Mouse (Mus musculus): ENCODE measurements around the gene E4f1.
A peak's percentile ranks its signal among the peaks of the same experiment; 100 is the strongest.
"Not testable (repeated sequence)": the region's sequence is repeated elsewhere in the genome, so short reads cannot be mapped to it uniquely, and the experiment has no call there.

The E4f1 gene

GRCm38 (mm10) chr17:24461580-24461979, 8.5 kb downstream of the E4f1 start:
- DNase-seq (ENCODE audit: low spot score in 2 of 2), result no peak

GRCm38 (mm10) chr17:24455523-24456206, 14.4 kb downstream of the E4f1 start:
- DNase-seq (ENCODE audit: low spot score in 2 of 2), result not testable (repeated sequence)

GRCm38 (mm10) chr17:24454756-24455522, 15.2 kb downstream of the E4f1 start:
- peak; percentile 94 to 98 for DNase-seq (ENCODE audit: low spot score in 2 of 2)

GRCm38 (mm10) chr17:24454218-24454755, 15.8 kb downstream of the E4f1 start:
- DNase-seq (ENCODE audit: low spot score in 2 of 2), result no peak

- no peak for DNase-seq (ENCODE audit: low spot score in 2 of 2)
These were observed 16.7 kb downstream of the E4f1 start for GRCm38 (mm10) chr17:24453372-24453771.

GRCm38 (mm10) chr17:24451220-24451619, 18.9 kb downstream of the E4f1 start:
- no peak for DNase-seq (ENCODE audit: low spot score in 2 of 2)

GRCm38 (mm10) chr17:24449507-24449906, 20.6 kb downstream of the E4f1 start:
- DNase-seq (ENCODE audit: low spot score in 2 of 2), result no peak

GRCm38 (mm10) chr17:24446590-24446989, 23.5 kb downstream of the E4f1 start:
- DNase-seq (ENCODE audit: low spot score in 2 of 2), result no peak

GRCm38 (mm10) chr17:24443409-24443808, 26.7 kb downstream of the E4f1 start:
- no peak for DNase-seq (ENCODE audit: low spot score in 2 of 2)

- DNase-seq (ENCODE audit: low spot score in 2 of 2), result no peak
These were observed 27.4 kb downstream of the E4f1 start, which contains the start of gene Dnase1l2 for GRCm38 (mm10) chr17:24442632-24443155. Gene Dnase1l2 (minus strand): TSS chr17:24443105.

- no peak for DNase-seq (ENCODE audit: low spot score in 2 of 2)
These were observed 28.0 kb downstream of the E4f1 start for GRCm38 (mm10) chr17:24442107-24442506.

GRCm38 (mm10) chr17:24441148-24441547, 29.0 kb downstream of the E4f1 start:
- no peak for DNase-seq (ENCODE audit: low spot score in 2 of 2)

GRCm38 (mm10) chr17:24440377-24440776, 29.7 kb downstream of the E4f1 start:
- DNase-seq (ENCODE audit: low spot score in 2 of 2), result no peak

- DNase-seq (ENCODE audit: low spot score in 2 of 2), result no peak
These were observed 33.1 kb downstream of the E4f1 start for GRCm38 (mm10) chr17:24437016-24437415.

- DNase-seq (ENCODE audit: low spot score in 2 of 2), result no peak
These were observed 40.7 kb downstream of the E4f1 start for GRCm38 (mm10) chr17:24429201-24429983.

GRCm38 (mm10) chr17:24427170-24427557, 42.9 kb downstream of the E4f1 start:
- DNase-seq (ENCODE audit: low spot score in 2 of 2), result no peak

- DNase-seq (ENCODE audit: low spot score in 2 of 2), result peak; percentile 82 to 91
These were observed 43.5 kb downstream of the E4f1 start, which contains the start of gene Eci1 for GRCm38 (mm10) chr17:24426471-24427169. Gene Eci1 (plus strand): TSS chr17:24426641.

- no peak for DNase-seq (ENCODE audit: low spot score in 2 of 2)
These were observed 44.2 kb downstream of the E4f1 start for GRCm38 (mm10) chr17:24425905-24426304.

- not testable (repeated sequence) for DNase-seq (ENCODE audit: low spot score in 2 of 2)
These were observed 44.8 kb downstream of the E4f1 start for GRCm38 (mm10) chr17:24425326-24425725.

- no peak for DNase-seq (ENCODE audit: low spot score in 2 of 2)
These were observed 45.6 kb downstream of the E4f1 start for GRCm38 (mm10) chr17:24424489-24424888.

- DNase-seq (ENCODE audit: low spot score in 2 of 2), result no peak
These were observed 47.0 kb downstream of the E4f1 start for GRCm38 (mm10) chr17:24423114-24423513.
